Mouse (Mus musculus) myocyte (in vitro differentiated cells): ENCODE measurements at regions not wholly inside any gene's neighbourhood (a gene's known extent, or its start where the extent isn't known, plus 50 kb on each side); places are given as distances from the start of the nearest gene placed in this dataset.

Source experiments
- CEBPB ChIP-seq: IDR thresholded peaks from 2 replicates; pipeline ENCODE4 v1.6.1; 2011; ENCODE audit warnings: mild to moderate bottlenecking, moderate library complexity; ENCODE audit not compliant: poor library complexity, insufficient read depth, severe bottlenecking
- E2F4 ChIP-seq: IDR thresholded peaks from one replicate; pipeline ENCODE4 v1.6.1; 2011; ENCODE audit warnings: mild to moderate bottlenecking, control low read depth, moderate library complexity; ENCODE audit not compliant: insufficient read depth
- MAX ChIP-seq: IDR thresholded peaks from one replicate; pipeline ENCODE4 v1.6.1; 2011; ENCODE audit warnings: low read depth, mild to moderate bottlenecking, control low read depth
- MYOD1 ChIP-seq, 3 experiments: IDR thresholded peaks; one replicate each; pipeline ENCODE4 v1.6.1; 2011; ENCODE audit warnings: control low read depth in 2 of 3, low read depth in 2 of 3, mild to moderate bottlenecking in 2 of 3, moderate library complexity in 1 of 3; ENCODE audit not compliant: insufficient read length in 2 of 3, control insufficient read depth in 1 of 3
- MYOG ChIP-seq, 3 experiments: IDR thresholded peaks; one replicate each; pipeline ENCODE4 v1.6.1; 2011; ENCODE audit warnings: control low read depth in 2 of 3, low read depth in 2 of 3, mild to moderate bottlenecking in 2 of 3; ENCODE audit not compliant: insufficient read length in 2 of 3, control insufficient read depth in 1 of 3, insufficient read depth in 1 of 3
- POLR2A ChIP-seq: IDR thresholded peaks from one replicate; pipeline ENCODE4 v1.6.1; 2011; ENCODE audit warnings: low read depth, mild to moderate bottlenecking, control low read depth, moderate library complexity; ENCODE audit not compliant: insufficient read length
- TCF3 ChIP-seq: IDR thresholded peaks from one replicate; pipeline ENCODE4 v1.6.1; 2011; ENCODE audit warnings: low read depth, control low read depth; ENCODE audit not compliant: insufficient read length
- USF1 ChIP-seq: IDR thresholded peaks from one replicate; pipeline ENCODE4 v1.6.1; 2011; ENCODE audit warnings: low read depth, mild to moderate bottlenecking, control low read depth, moderate library complexity

DNA sequence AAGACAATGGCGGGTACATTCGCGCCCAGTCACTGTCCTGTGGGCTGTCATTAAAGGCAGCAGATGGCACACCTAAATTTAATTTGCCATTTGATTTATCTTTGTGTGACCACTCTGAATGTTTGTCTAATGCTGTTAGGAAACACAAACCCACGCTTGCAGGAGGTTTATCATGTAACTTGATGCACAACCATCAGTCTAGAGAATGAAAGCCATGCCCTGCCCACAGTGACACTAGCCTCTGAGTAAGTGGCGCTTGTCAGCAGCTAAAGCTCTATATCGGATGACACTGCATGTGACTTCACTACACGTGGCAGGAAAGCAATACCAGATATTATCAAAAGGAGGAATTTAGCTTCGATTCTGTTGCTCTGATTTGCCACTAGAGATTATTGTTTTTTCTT is 89.9 kb downstream of the Uqcrfs1 start:
- TF ChIP-seq USF1 (peak; percentile 20), CEBPB (no peak), E2F4 (no peak), MYOG (IDR thresholded peaks at IDR 0.05; ENCODE audit: control insufficient read depth in 1 of 3, insufficient read depth in 1 of 3, insufficient read length in 2 of 3, low read depth in 2 of 3) (no peak), POLR2A (no peak), TCF3 (no peak), MAX (no peak), MYOD1 (IDR thresholded peaks at IDR 0.05; ENCODE audit: control insufficient read depth in 1 of 3, insufficient read length in 2 of 3, low read depth in 2 of 3) (no peak)
